Mouse (Mus musculus) CH12.LX (cell line): ENCODE results near the gene Rad17. TPM values are rescaled to one million over a fixed set of nuclear protein-coding genes. Genes with fewer than 3 reads are reported as not detected.

Experiments
- DNase-seq: peaks from one replicate; pipeline ENCODE4 v3.0.0-alpha.2; 2013; ENCODE audit errors: extremely low read depth
- H3K27ac ChIP-seq: 2 replicates; pipeline ENCODE4 v1.5.1; 2012; ENCODE audit warnings: low read depth, mild to moderate bottlenecking, control low read depth, moderate library complexity; ENCODE audit not compliant: insufficient read depth
- H3K27me3 ChIP-seq: replicated peaks from 2 replicates; pipeline ENCODE3; 2012; ENCODE audit warnings: inconsistent platforms
- H3K36me3 ChIP-seq, 2 experiments: replicated peaks in 1 of 2; 2 replicates each; pipeline versions ENCODE3 to v1.6.1; 2012; ENCODE audit warnings: inconsistent platforms in 1 of 2, low read length in 1 of 2, mild to moderate bottlenecking in 1 of 2, mixed read lengths in 1 of 2, moderate library complexity in 1 of 2; ENCODE audit not compliant: control insufficient read depth in 1 of 2, insufficient read depth in 1 of 2
- H3K4me1 ChIP-seq, 2 experiments: 2 replicates each; pipeline ENCODE4 v1.6.1; 2012; ENCODE audit warnings: inconsistent platforms in 1 of 2, moderate library complexity in 1 of 2; ENCODE audit not compliant: insufficient read depth in 2 of 2, control insufficient read depth in 1 of 2
- H3K4me2 ChIP-seq: 2 replicates; pipeline ENCODE4 v1.6.1; 2012; ENCODE audit warnings: low read depth, mild to moderate bottlenecking, control low read depth; ENCODE audit not compliant: poor library complexity, insufficient read depth, severe bottlenecking
- H3K4me3 ChIP-seq, 3 experiments: fragments of 150-350 bp in 1 of 3; sonication (generic) in 1 of 3; replicated peaks in 1 of 3; 2 replicates each; pipeline versions ENCODE3 to v1.5.1; 2011 to 2012; ENCODE audit warnings: low read depth in 2 of 3, low read length in 2 of 3, mild to moderate bottlenecking in 2 of 3, moderate library complexity in 2 of 3, control low read depth in 1 of 3, improper control_type of control experiment in 1 of 3, inconsistent platforms in 1 of 3, mixed read lengths in 1 of 3; ENCODE audit not compliant: poor library complexity in 1 of 3
- H3K79me2 ChIP-seq: replicated peaks from 2 replicates; pipeline ENCODE4 v1.6.1; 2012; ENCODE audit warnings: mild to moderate bottlenecking, moderate library complexity; ENCODE audit not compliant: control insufficient read depth, poor library complexity, insufficient read depth, severe bottlenecking; ENCODE audit errors: extremely low read depth
- H3K9ac ChIP-seq: 2 replicates; pipeline ENCODE4 v1.6.1; 2012; ENCODE audit warnings: low read depth, mild to moderate bottlenecking, control low read depth, moderate library complexity; ENCODE audit not compliant: insufficient read depth
- H3K9me3 ChIP-seq: replicated peaks from 2 replicates; pipeline ENCODE3; 2012; ENCODE audit warnings: low read length, inconsistent platforms, mixed read lengths
- BHLHE40 ChIP-seq: IDR thresholded peaks from 2 replicates; pipeline ENCODE4 v1.6.1; 2011; ENCODE audit warnings: mild to moderate bottlenecking, low read depth, low read length, improper control_type of control experiment
- CHD1 ChIP-seq: IDR thresholded peaks from 2 replicates; pipeline ENCODE4 v1.6.1; 2012; ENCODE audit warnings: low read depth, low read length, improper control_type of control experiment, inconsistent platforms
- CTCF ChIP-seq, 2 experiments: IDR thresholded peaks in 1 of 2; conservative IDR thresholded peaks in 1 of 2; 2 replicates each; pipeline ENCODE4 v1.5.1; 2011 to 2012; ENCODE audit warnings: low read depth in 2 of 2, low read length in 2 of 2, improper control_type of control experiment in 1 of 2, inconsistent platforms in 1 of 2, mild to moderate bottlenecking in 1 of 2, moderate library complexity in 1 of 2
- HCFC1 ChIP-seq: IDR thresholded peaks from 2 replicates; pipeline ENCODE4 v1.6.1; 2012; ENCODE audit warnings: low read depth, mild to moderate bottlenecking, inconsistent platforms, low read length, improper control_type of control experiment
- IRF4 ChIP-seq: IDR thresholded peaks from 2 replicates; pipeline ENCODE4 v1.6.1; 2014; ENCODE audit warnings: low read depth, mild to moderate bottlenecking, inconsistent platforms, low read length, improper control_type of control experiment
- JUN ChIP-seq: IDR thresholded peaks from 2 replicates; pipeline ENCODE4 v1.6.1; 2011; ENCODE audit warnings: low read depth, mild to moderate bottlenecking, low read length, improper control_type of control experiment, moderate library complexity; ENCODE audit not compliant: insufficient read depth
- KAT2A ChIP-seq: IDR thresholded peaks from 2 replicates; pipeline ENCODE4 v1.6.1; 2012; ENCODE audit warnings: low read length, improper control_type of control experiment, inconsistent platforms; ENCODE audit not compliant: insufficient replicate concordance
- MAFK ChIP-seq: IDR thresholded peaks from 2 replicates; pipeline ENCODE4 v1.6.1; 2011; ENCODE audit warnings: low read length, improper control_type of control experiment; ENCODE audit not compliant: insufficient replicate concordance
- MAX ChIP-seq: IDR thresholded peaks from 2 replicates; pipeline ENCODE4 v1.6.1; 2011; ENCODE audit warnings: low read length, improper control_type of control experiment
- MYC ChIP-seq: IDR thresholded peaks from 2 replicates; pipeline ENCODE4 v1.6.1; 2011; ENCODE audit warnings: low read depth, mild to moderate bottlenecking, improper control_type of control experiment, low read length
- NELFE ChIP-seq: IDR thresholded peaks from 2 replicates; pipeline ENCODE4 v1.6.1; 2011; ENCODE audit warnings: low read depth, low read length, improper control_type of control experiment
- NRF1 ChIP-seq: IDR thresholded peaks from 2 replicates; pipeline ENCODE4 v1.6.1; 2014; ENCODE audit warnings: low read depth, mild to moderate bottlenecking, inconsistent platforms, low read length, improper control_type of control experiment, moderate library complexity
- POLR2A ChIP-seq: IDR thresholded peaks from 2 replicates; pipeline ENCODE4 v1.6.1; 2011; ENCODE audit warnings: low read depth, mild to moderate bottlenecking, improper control_type of control experiment, low read length
- POLR2AphosphoS2 ChIP-seq: IDR thresholded peaks from 2 replicates; pipeline ENCODE4 v1.6.1; 2011; ENCODE audit warnings: low read depth, low read length, improper control_type of control experiment
- SMC3 ChIP-seq: IDR thresholded peaks from 2 replicates; pipeline ENCODE4 v1.6.1; 2011; ENCODE audit warnings: low read depth, low read length, improper control_type of control experiment
- TBP ChIP-seq: conservative IDR thresholded peaks from 2 replicates; pipeline ENCODE4 v1.6.1; 2011; ENCODE audit warnings: low read depth, low read length, improper control_type of control experiment
- TCF12 ChIP-seq: IDR thresholded peaks from 2 replicates; pipeline ENCODE4 v1.6.1; 2014; ENCODE audit warnings: low read depth, mild to moderate bottlenecking, inconsistent platforms, low read length, improper control_type of control experiment
- USF1 ChIP-seq: IDR thresholded peaks from 2 replicates; pipeline ENCODE4 v1.6.1; 2014; ENCODE audit warnings: low read depth, mild to moderate bottlenecking, inconsistent platforms, low read length, improper control_type of control experiment
- USF2 ChIP-seq: conservative IDR thresholded peaks from 2 replicates; pipeline ENCODE4 v1.6.1; 2011; ENCODE audit warnings: low read depth, low read length, improper control_type of control experiment
- ZC3H11A ChIP-seq: IDR thresholded peaks from 2 replicates; pipeline ENCODE4 v1.6.1; 2012; ENCODE audit warnings: low read depth, mild to moderate bottlenecking, inconsistent platforms, low read length, improper control_type of control experiment
- ZKSCAN1 ChIP-seq: IDR thresholded peaks from 2 replicates; pipeline ENCODE4 v1.6.1; 2012; ENCODE audit warnings: low read depth, inconsistent platforms, low read length, improper control_type of control experiment, borderline replicate concordance
- ZMIZ1 ChIP-seq: IDR thresholded peaks from 2 replicates; pipeline ENCODE4 v1.6.1; 2012; ENCODE audit warnings: low read depth, mild to moderate bottlenecking, inconsistent platforms, low read length, improper control_type of control experiment
- ZNF384 ChIP-seq: IDR thresholded peaks from 2 replicates; pipeline ENCODE4 v1.6.1; 2012; ENCODE audit warnings: low read depth, low read length, improper control_type of control experiment, inconsistent platforms
- dilution Hi-C: fragments of 300-500 bp; cut with MboI; formaldehyde crosslinking; loops from 2 replicates; pipeline ENCODE4 v1.14.3; 2020; ENCODE audit warnings: low sequenced_read_pairs; ENCODE audit not compliant: extremely low pct_unique_long_range_greater_than_20kb, extremely low pct_ligation_motif_present
- in situ Hi-C: fragments of 300-500 bp; cut with MboI; formaldehyde crosslinking; loops from 3 replicates; pipeline ENCODE4 v1.14.3; 2019; ENCODE audit warnings: low sequenced_read_pairs, low pct_ligation_motif_present, low pct_unique_long_range_greater_than_20kb, mixed read lengths
- polyA plus RNA-seq: library from polyadenylated mRNA; unstranded; fragments of >175 nt; gene quantifications from 2 replicates; pipeline ENCODE4 v1.2.1, GENCODE M21; 2012; ENCODE audit warnings: low read depth; ENCODE audit not compliant: insufficient read length
- total RNA-seq, 2 experiments: library from RNA; depleted of rRNA; stranded (reverse); fragments of 300-350 nt in 1 of 2; fragments of >200 nt in 1 of 2; gene quantifications; 2 replicates each; pipeline ENCODE4 v1.2.3; 2012 to 2014

Gene Rad17
- total and polyA plus RNA-seq, 3 experiments = 19.8 to 47.8 (median 19.8) TPM

DNA sequence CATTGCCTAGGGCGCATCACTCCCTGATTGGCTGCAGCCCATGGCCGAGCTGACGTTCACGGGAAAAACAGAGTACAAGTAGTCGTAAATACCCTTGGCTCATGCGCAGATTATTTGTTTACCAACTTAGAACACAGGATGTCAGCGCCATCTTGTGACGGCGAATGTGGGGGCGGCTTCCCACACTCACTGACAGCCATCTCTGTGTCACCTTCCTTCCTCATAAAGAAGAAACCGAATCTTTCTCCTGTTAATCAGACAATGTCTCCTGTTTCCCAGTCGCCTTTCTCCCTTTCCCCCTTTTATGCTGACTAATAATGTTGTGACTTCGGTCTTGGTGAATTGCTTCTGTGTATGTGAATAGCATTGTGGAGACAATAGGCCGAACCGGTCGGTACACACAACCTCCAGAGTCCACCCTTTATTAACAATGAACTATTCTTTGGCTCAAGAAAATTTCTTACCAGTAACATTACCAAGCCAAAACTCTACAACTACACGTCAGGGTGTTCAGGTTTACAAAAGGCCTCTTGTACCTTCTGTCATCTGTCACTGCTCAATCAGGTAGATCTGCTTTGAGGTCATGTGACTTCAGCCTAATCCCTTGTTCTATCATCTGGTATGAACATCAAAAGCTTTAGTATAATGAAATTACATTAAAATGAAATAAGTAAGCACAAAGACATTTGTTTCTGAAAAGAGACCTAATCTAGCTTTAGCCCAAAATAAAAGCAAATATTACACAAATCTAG lies 56.6 kb downstream of the Rad17 start:
- Histone ChIP-seq H3K27ac (peak overlapping the region; percentile 18; the same call in 1 of the 2 replicates), H3K79me2 (no peaks in the 10 kb centered on the region), H3K9ac (peak overlapping the region; percentile 33; the same call in 1 of the 2 replicates), H3K4me2 (peak overlapping the region; percentile 18; the same call in 1 of the 2 replicates), H3K36me3 (no peaks in the 10 kb centered on the region), H3K4me1 (peaks cover 0 to 6% of the 10 kb centered on the region in 2 experiments; a peak in 2 of 4 replicates), H3K9me3 (no peaks in the 10 kb centered on the region), H3K4me3 (peak overlapping the region in 2 of 3 experiments; percentile 41 to 45), H3K27me3 (no peaks in the 10 kb centered on the region)
- TF ChIP-seq USF1 = peak; percentile 57
- TF ChIP-seq POLR2A = no peak
- TF ChIP-seq MYC = no peak
- TF ChIP-seq ZC3H11A = no peak
- no peak for TF ChIP-seq ZKSCAN1
- TF ChIP-seq HCFC1 = peak; percentile 32; the same call in 1 of the 2 replicates
- peak; percentile 55 for TF ChIP-seq USF2
- TF ChIP-seq CTCF (conservative IDR thresholded peaks at IDR 0.05 in 1 of 2, IDR thresholded peaks at IDR 0.05 in 1 of 2; ENCODE audit: low read depth in 2 of 2, low read length in 2 of 2) = peak in 1 of 2 experiments; percentile 26; a peak in 2 of 4 replicates
- in situ Hi-C loops = no loop called here
- dilution Hi-C loops = no loop called here
- DNase-seq = peak; percentile 58

GRCm38 (mm10) chr13:100588646-100589045 lies 62.2 kb downstream of the Rad17 start:
- dilution Hi-C loops = no loop called here
- no peak overlapping the region for H3K4me2 ChIP-seq

DNA sequence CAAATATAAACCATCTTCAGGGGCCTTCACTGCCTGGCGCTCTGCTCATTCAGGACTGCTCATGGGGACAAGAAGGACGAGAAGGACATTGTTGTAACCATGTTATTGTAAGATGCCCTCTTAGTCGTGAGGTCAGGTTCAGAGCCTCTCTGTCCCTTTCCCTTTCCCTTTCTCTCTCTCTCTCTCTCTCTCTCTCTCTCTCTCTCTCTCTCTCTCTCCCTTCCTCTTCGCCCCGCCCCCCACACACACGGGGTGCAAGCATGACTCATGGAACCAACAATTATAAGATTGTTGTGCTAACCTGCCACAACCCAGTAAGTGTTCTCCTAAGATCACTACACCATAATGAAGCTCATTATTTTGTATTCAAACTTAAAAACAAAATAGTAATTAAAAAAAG lies 68.7 kb downstream of the Rad17 start:
- Histone ChIP-seq H3K4me2 (no peak overlapping the region), H3K27me3 (no peaks in the 10 kb centered on the region), H3K79me2 (no peaks in the 10 kb centered on the region), H3K4me1 (no peaks in the 10 kb centered on the region), H3K27ac (no peak overlapping the region), H3K9me3 (no peaks in the 10 kb centered on the region), H3K36me3 (peaks cover 0 to 23% of the 10 kb centered on the region in 2 experiments), H3K4me3 (no peak overlapping the region), H3K9ac (no peak overlapping the region)
- no peak for DNase-seq
- in situ Hi-C loops (no loop called here), dilution Hi-C loops (no loop called here)
- no peak for TF ChIP-seq MAFK
- no peak for TF ChIP-seq TCF12
- no peak for TF ChIP-seq BHLHE40
- TF ChIP-seq POLR2AphosphoS2 = no peak
- TF ChIP-seq NRF1 = no peak
- no peak for TF ChIP-seq MYC
- no peak for TF ChIP-seq ZMIZ1
- TF ChIP-seq NELFE = no peak
- TF ChIP-seq HCFC1 = no peak
- no peak for TF ChIP-seq ZC3H11A
- TF ChIP-seq JUN = no peak

More at GRCm38 (mm10) chr13:100588646-100589045, 62.2 kb downstream of the Rad17 start:
- H3K79me2 ChIP-seq = no peaks in the 10 kb centered on the region
- no peak overlapping the region for H3K9ac ChIP-seq
- no peak overlapping the region for H3K4me3 ChIP-seq
- peaks cover 13 to 38% of the 10 kb centered on the region in 2 experiments for H3K36me3 ChIP-seq
- DNase-seq = no peak
- no peaks in the 10 kb centered on the region for H3K4me1 ChIP-seq
- no peaks in the 10 kb centered on the region for H3K9me3 ChIP-seq
- H3K27me3 ChIP-seq = no peaks in the 10 kb centered on the region
- in situ Hi-C loops = no loop called here
- TF ChIP-seq USF1 (no peak), TBP (no peak), MAX (no peak), CHD1 (no peak), NELFE (no peak), TCF12 (no peak), ZKSCAN1 (no peak), POLR2A (no peak), SMC3 (no peak), NRF1 (no peak), KAT2A (no peak), IRF4 (no peak), ZNF384 (no peak)
- no peak overlapping the region for H3K27ac ChIP-seq
